Mouse (Mus musculus): Measurements from ENCODE around the gene BC024978.

GRCm38 (mm10) chr7:27255721-27256120, 60.1 kb downstream of the BC024978 start:
- no peak for TF ChIP-seq MAX (IDR thresholded peaks at IDR 0.05; ENCODE audit: low read length)
- peak in 1 of 2 experiments; percentile 57; a peak in 2 of 4 replicates for TF ChIP-seq CTCF (conservative IDR thresholded peaks at IDR 0.05 in 1 of 2, IDR thresholded peaks at IDR 0.05 in 1 of 2; ENCODE audit: low read depth in 2 of 2, low read length in 2 of 2)
- no peak for TF ChIP-seq POLR2A (IDR thresholded peaks at IDR 0.05; ENCODE audit: low read depth, low read length)
- no peak for TF ChIP-seq MAFK (IDR thresholded peaks at IDR 0.05; ENCODE audit: insufficient replicate concordance, low read length)
- no peak for TF ChIP-seq ZMIZ1 (IDR thresholded peaks at IDR 0.05; ENCODE audit: low read depth, low read length)
- TF ChIP-seq MEF2A (IDR thresholded peaks at IDR 0.05; ENCODE audit: borderline replicate concordance, low read depth, low read length) = no peak
- no peak for TF ChIP-seq TCF12 (IDR thresholded peaks at IDR 0.05; ENCODE audit: low read depth, low read length)
- no peak for TF ChIP-seq CHD2 (IDR thresholded peaks at IDR 0.05; ENCODE audit: low read length)
- no peak for TF ChIP-seq UBTF (IDR thresholded peaks at IDR 0.05; ENCODE audit: low read depth, low read length)

Data from CH12.LX (cell line).